Mouse (Mus musculus) forebrain, embryonic 12.5 days (tissue): Measurements from ENCODE around the gene Krt26. TPM values are rescaled to one million over a fixed set of nuclear protein-coding genes. Genes with fewer than 3 reads are reported as not detected.

Source experiments
- ATAC-seq: fragments of 200-750 bp; cut with Nextera tagmentation; 2 replicates; pipeline ENCODE4 v1.8.0; 2017; ENCODE audit warnings: moderate TSS enrichment; ENCODE audit not compliant: low FRiP score
- H3K27ac ChIP-seq: fragments of 300-500 bp; sonication (generic); 2 replicates; pipeline ENCODE4 v1.5.1; 2016; ENCODE audit warnings: mild to moderate bottlenecking
- H3K27me3 ChIP-seq: fragments of 300-500 bp; sonication (generic); 2 replicates; pipeline ENCODE4 v1.6.1; 2016; ENCODE audit warnings: mild to moderate bottlenecking
- H3K36me3 ChIP-seq: fragments of 300-500 bp; sonication (generic); replicated peaks from 2 replicates; pipeline ENCODE4 v1.6.1; 2016; ENCODE audit warnings: mild to moderate bottlenecking
- H3K4me1 ChIP-seq: fragments of 300-500 bp; sonication (generic); 2 replicates; pipeline ENCODE4 v1.6.1; 2016
- H3K4me2 ChIP-seq: fragments of 300-500 bp; sonication (generic); 2 replicates; pipeline ENCODE4 v1.6.1; 2016; ENCODE audit warnings: mild to moderate bottlenecking, moderate library complexity
- H3K4me3 ChIP-seq: fragments of 300-500 bp; sonication (generic); replicated peaks from 2 replicates; pipeline ENCODE4 v1.5.1; 2016; ENCODE audit warnings: mild to moderate bottlenecking
- H3K9ac ChIP-seq: fragments of 300-500 bp; sonication (generic); 2 replicates; pipeline ENCODE4 v1.6.1; 2016; ENCODE audit warnings: mild to moderate bottlenecking
- H3K9me3 ChIP-seq: fragments of 300-500 bp; sonication (generic); 2 replicates; pipeline ENCODE4 v1.6.1; 2016
- WGBS: fragments of 180-500 bp; shearing (Covaris S2); methylation state at CpG from one replicate; pipeline ENCODE4 v1.1.7; 2016; 5-methylcytosine and 5-hydroxymethylcytosine counted together
- polyA plus RNA-seq: library from polyadenylated mRNA; unstranded; fragments of >200 nt; fragmentation: Nextera tagmentation; extraction: Ambion mirVana; gene quantifications from 2 replicates; pipeline ENCODE4 v1.2.1, GENCODE M21; 2016

Gene Krt26
- not detected in 2 replicates for polyA plus RNA-seq

GRCm38 (mm10) chr11:99337866-99338265 lies at the start of gene Krt26:
Gene Krt26 (minus strand): TSS chr11:99337966.
- ATAC-seq: no peak
- H3K4me1 ChIP-seq: peaks cover 6% of the 10 kb centered on the region; the same call in 1 of the 2 replicates

DNA sequence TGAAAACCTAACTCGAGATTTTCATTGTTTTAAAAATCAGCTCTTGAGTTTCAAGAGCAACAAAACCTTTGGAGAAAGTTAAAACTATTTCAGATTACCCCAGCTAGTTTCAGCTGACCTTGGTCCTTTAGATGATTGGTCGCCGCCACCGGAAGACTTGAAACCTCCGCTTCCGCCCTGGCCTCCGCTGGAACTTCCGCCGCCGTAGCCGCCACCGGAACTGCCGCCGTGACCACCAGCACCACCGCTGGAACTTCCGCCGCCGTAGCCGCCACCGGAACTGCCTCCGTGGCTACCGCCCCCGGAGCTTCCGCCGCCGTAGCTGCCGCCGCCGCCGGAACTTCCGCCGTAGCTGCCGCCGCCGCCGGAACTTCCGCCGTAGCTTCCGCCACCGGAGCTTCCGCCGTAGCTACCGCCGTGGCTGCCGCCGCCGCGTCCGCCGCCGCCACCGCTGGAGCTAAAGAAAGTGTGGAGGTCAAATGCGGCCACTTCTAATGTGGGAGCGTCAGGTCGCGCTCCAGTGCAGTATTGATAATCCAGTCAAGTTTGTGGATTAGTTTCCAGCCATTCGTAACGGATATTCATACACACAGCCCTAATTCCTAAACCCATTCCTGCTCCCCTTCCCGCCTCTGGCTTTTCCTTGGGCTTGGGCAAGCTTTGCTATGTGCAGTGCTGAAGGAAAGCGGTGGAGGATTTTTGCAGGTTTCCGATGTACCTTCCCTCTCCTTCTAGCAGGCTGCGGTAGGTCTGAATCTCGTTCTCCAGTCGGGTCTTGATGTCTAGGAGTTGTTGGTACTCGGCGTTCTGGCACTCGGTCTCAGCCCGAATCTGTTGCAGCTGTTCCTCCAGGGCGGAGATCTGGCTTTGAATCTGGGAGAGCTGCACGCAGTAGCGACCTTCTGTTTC lies 48.3 kb upstream of the Krt26 start:
- peak; percentile 86 for ATAC-seq
- Histone ChIP-seq H3K27me3 (peaks cover 19% of the 10 kb centered on the region), H3K4me1 (peaks cover 10% of the 10 kb centered on the region), H3K36me3 (0 out of 2 replicates have a peak, but pooled peaks cover 4% of the 10 kb centered on the region), H3K9ac (peak overlapping the region; percentile 65), H3K27ac (peak overlapping the region; percentile 97), H3K4me3 (peak overlapping the region; percentile 64), H3K9me3 (no peaks in the 10 kb centered on the region), H3K4me2 (peak overlapping the region; percentile 71)
- 1% methylated on average over 71 of the region's 71 CpGs for WGBS

More at GRCm38 (mm10) chr11:99337866-99338265, at the start of gene Krt26:
- 93% methylated on average over 11 of the region's 11 CpGs for WGBS
- Histone ChIP-seq H3K4me2 (no peak within 1 kb of the TSS), H3K9ac (no peak within 1 kb of the TSS), H3K27ac (no peak within 1 kb of the TSS), H3K9me3 (no peaks in the 10 kb centered on the region), H3K36me3 (no peaks in the 10 kb centered on the region), H3K27me3 (no peaks in the 10 kb centered on the region), H3K4me3 (no peak within 1 kb of the TSS)

DNA sequence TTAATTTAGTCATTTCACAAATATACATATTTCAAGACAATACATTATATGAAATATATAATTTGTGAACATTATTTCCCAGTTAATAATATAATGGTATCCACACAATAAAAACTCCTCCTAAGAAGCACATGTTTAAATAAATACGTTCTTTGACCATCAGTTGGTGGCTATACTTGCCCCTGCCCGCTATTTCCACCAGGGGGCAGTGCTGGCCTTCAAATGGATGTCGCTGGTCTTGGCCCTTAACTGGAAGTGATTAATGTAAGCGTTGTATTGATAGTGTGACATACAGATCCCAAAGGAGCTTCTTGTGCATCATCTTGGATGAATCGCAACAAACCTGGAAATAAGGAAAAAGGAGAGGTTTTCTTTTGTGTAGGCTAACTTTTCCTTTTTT lies 41.8 kb upstream of the Krt26 start:
- Histone ChIP-seq H3K9ac (no peak overlapping the region), H3K27ac (no peak overlapping the region), H3K4me1 (no peaks in the 10 kb centered on the region), H3K4me3 (no peak overlapping the region), H3K36me3 (no peaks in the 10 kb centered on the region), H3K4me2 (no peak overlapping the region), H3K9me3 (no peaks in the 10 kb centered on the region), H3K27me3 (peaks cover 22% of the 10 kb centered on the region)
- 14% methylated on average over 5 of the region's 5 CpGs for WGBS
- no peak for ATAC-seq

DNA sequence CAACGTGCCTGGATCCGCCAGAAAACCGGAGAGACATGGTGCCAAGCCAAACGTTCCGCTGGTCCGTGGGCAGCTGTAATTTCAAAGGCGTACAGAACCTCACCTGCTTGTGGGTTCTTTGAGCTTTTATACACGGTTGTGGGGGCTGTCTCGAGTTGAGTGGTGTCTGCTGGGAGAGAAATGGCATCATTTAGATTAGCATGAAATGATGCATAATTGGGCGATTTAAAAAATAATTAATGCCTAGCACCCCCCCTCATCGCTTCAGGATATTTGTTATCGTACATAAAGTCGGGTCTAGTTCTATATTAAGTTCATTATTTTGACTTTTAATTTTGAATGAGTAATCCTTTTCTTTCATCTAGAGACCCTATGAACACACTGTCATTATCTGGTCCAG lies 37.0 kb upstream of the Krt26 start, which contains the start of gene Krt28:
Gene Krt28, minus strand, starts transcription at position 101 of the 400 bp plus-strand sequence.
- H3K4me3 ChIP-seq: no peak within 1 kb of the TSS
- no peak within 1 kb of the TSS for H3K4me2 ChIP-seq
- H3K27ac ChIP-seq: no peak within 1 kb of the TSS
- WGBS: 85% methylated on average over 13 of the region's 13 CpGs
- H3K27me3 ChIP-seq: 0 out of 2 replicates have a peak, but pooled peaks cover 3% of the 10 kb centered on the region
- no peak within 1 kb of the TSS for H3K9ac ChIP-seq
- no peak for ATAC-seq
- H3K4me1 ChIP-seq: 0 out of 2 replicates have a peak, but pooled peaks cover 3% of the 10 kb centered on the region
- no peaks in the 10 kb centered on the region for H3K36me3 ChIP-seq
- H3K9me3 ChIP-seq: no peaks in the 10 kb centered on the region

DNA sequence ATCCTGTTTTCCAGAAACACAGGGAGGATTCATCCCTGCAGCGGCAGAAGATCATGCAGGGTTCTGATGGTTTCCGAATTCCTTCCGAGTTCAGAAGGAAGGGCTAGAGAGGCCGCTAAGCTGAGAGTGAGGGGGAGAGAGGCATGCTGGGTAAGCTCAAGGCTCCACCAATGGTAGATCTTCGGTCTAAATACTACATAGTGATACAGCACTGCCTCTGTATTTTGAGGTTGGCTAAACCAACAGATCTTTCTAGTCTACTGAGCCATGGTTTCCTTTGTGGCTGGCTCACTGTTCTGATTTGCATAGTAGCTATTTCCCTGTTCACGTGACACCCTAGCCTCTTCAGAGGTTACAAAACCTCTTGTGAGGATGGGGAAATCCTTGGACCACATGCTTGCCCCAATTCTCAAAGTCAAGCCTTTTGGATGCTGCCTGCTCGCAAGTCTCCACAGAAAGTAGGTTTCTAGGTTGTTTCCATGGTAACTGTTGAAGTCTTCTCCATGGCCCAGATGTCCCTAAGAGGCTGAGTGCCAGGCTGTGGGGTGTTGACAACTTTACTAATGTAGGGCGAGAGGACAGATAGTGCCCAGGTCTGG lies 32.2 kb upstream of the Krt26 start:
- 0 out of 2 replicates have a peak, but pooled peaks cover 3% of the 10 kb centered on the region for H3K27me3 ChIP-seq
- H3K27ac ChIP-seq: no peak overlapping the region
- 0 out of 2 replicates have a peak, but pooled peaks cover 3% of the 10 kb centered on the region for H3K4me1 ChIP-seq
- no peak overlapping the region for H3K4me3 ChIP-seq
- 89% methylated on average over 8 of the region's 8 CpGs for WGBS
- H3K9me3 ChIP-seq: no peaks in the 10 kb centered on the region
- no peak overlapping the region for H3K4me2 ChIP-seq
- no peaks in the 10 kb centered on the region for H3K36me3 ChIP-seq
- H3K9ac ChIP-seq: no peak overlapping the region
- no peak for ATAC-seq

DNA sequence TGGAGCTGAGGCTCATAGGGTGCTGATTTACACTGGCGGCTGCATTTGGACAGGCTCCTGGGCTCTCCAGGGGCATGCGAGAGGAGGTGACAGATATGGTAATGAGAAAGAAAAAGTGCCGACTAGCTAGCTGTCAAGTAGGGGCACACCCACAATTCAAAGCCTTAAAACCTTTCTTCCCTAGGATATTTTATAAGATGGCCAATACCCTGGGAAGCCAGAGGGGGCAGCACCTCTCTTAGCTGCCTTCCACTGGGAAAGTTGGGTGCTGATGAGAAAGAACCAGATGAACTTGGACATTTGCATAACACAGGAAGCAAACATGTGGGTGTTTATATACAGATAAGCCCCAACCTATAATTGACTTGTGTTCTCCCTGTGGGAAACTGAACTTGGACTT lies 31.5 kb upstream of the Krt26 start:
- Histone ChIP-seq H3K9me3 (no peaks in the 10 kb centered on the region), H3K4me1 (0 out of 2 replicates have a peak, but pooled peaks cover 3% of the 10 kb centered on the region), H3K4me3 (no peak overlapping the region), H3K27me3 (0 out of 2 replicates have a peak, but pooled peaks cover 3% of the 10 kb centered on the region), H3K4me2 (no peak overlapping the region), H3K36me3 (no peaks in the 10 kb centered on the region), H3K9ac (no peak overlapping the region), H3K27ac (no peak overlapping the region)
- no peak for ATAC-seq
- WGBS: 25% methylated on average over 3 of the region's 3 CpGs

- no peak overlapping the region for H3K27ac ChIP-seq
- 47% methylated on average over 10 of the region's 10 CpGs for WGBS
- H3K36me3 ChIP-seq: no peaks in the 10 kb centered on the region
- no peak overlapping the region for H3K4me3 ChIP-seq
- H3K4me1 ChIP-seq: 0 out of 2 replicates have a peak, but pooled peaks cover 3% of the 10 kb centered on the region
- H3K9me3 ChIP-seq: no peaks in the 10 kb centered on the region
- ATAC-seq: no peak
- H3K9ac ChIP-seq: no peak overlapping the region
- H3K4me2 ChIP-seq: no peak overlapping the region
- 0 out of 2 replicates have a peak, but pooled peaks cover 3% of the 10 kb centered on the region for H3K27me3 ChIP-seq
Observed at GRCm38 (mm10) chr11:99366791-99367190, 29.0 kb upstream of the Krt26 start.

- WGBS: 28% methylated on average over 9 of the region's 9 CpGs
- 0 out of 2 replicates have a peak, but pooled peaks cover 3% of the 10 kb centered on the region for H3K27me3 ChIP-seq
Observed at GRCm38 (mm10) chr11:99364412-99364811, 26.6 kb upstream of the Krt26 start.

DNA sequence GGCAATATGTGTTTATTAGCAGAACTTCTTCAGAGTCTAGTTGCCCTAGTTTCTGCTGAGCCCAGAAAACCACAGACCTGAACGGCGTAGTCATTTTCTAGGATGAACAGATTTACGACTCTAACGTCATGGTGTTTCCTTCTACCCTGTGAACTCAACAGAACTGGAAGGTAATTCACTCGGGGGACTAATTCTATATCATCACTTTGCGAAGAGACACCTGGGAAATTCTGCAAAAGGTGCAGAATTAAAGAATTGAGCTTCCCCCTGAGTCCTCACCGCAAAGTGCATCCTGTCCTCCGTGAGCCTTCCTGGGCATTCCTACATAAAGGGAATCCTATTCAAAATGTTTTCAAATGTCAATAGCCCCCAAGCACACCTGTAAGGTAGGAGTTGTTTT lies 23.7 kb upstream of the Krt26 start:
- no peaks in the 10 kb centered on the region for H3K4me1 ChIP-seq
- no peak overlapping the region for H3K4me2 ChIP-seq
- no peaks in the 10 kb centered on the region for H3K36me3 ChIP-seq
- peaks cover 3% of the 10 kb centered on the region; the same call in 1 of the 2 replicates for H3K27me3 ChIP-seq
- no peaks in the 10 kb centered on the region for H3K9me3 ChIP-seq
- no peak for ATAC-seq
- H3K9ac ChIP-seq: no peak overlapping the region
- H3K27ac ChIP-seq: no peak overlapping the region
- no peak overlapping the region for H3K4me3 ChIP-seq
- WGBS: 91% methylated on average over 8 of the region's 8 CpGs

More at GRCm38 (mm10) chr11:99364412-99364811, 26.6 kb upstream of the Krt26 start:
- Histone ChIP-seq H3K9me3 (no peaks in the 10 kb centered on the region), H3K4me1 (no peaks in the 10 kb centered on the region), H3K27ac (no peak overlapping the region), H3K9ac (no peak overlapping the region), H3K4me2 (no peak overlapping the region), H3K4me3 (no peak overlapping the region), H3K36me3 (no peaks in the 10 kb centered on the region)
- ATAC-seq: no peak

DNA sequence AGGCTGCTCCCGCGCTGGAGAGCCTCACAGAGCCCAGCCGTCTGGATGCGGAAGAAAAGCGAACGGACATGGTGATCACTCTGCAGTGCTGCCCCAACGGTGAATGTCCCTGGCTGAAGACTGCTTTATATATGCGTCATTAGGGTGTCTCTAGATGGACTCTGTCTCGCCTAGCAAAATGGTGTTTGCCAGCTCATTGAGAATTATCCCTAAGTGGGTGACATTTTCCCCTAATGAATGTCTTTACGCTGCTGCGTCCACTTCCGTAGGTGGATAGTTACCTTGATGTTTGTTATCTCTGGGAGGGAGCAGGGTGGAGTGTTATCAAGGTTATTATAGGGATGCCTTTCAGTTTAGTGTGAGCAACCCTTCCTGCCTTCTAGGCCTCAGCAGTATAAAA lies 13.2 kb upstream of the Krt26 start, which contains the start of gene Krt27:
Gene Krt27, minus strand, starts transcription at position 101 of the 400 bp plus-strand sequence.
- no peaks in the 10 kb centered on the region for H3K4me1 ChIP-seq
- peaks cover 2% of the 10 kb centered on the region; the same call in 1 of the 2 replicates for H3K27me3 ChIP-seq
- 81% methylated on average over 12 of the region's 12 CpGs for WGBS
- no peak for ATAC-seq
- H3K4me3 ChIP-seq: no peak within 1 kb of the TSS
- H3K36me3 ChIP-seq: no peaks in the 10 kb centered on the region
- no peak within 1 kb of the TSS for H3K9ac ChIP-seq
- H3K27ac ChIP-seq: no peak within 1 kb of the TSS
- no peaks in the 10 kb centered on the region for H3K9me3 ChIP-seq
- no peak within 1 kb of the TSS for H3K4me2 ChIP-seq

GRCm38 (mm10) chr11:99339299-99339847 lies 1.6 kb upstream of the Krt26 start:
- Histone ChIP-seq H3K4me2 (no peak overlapping the region), H3K4me3 (no peak overlapping the region), H3K27ac (0 out of 2 replicates have a peak overlapping the region, but pooled peaks have one; percentile 36), H3K27me3 (no peaks in the 10 kb centered on the region), H3K36me3 (no peaks in the 10 kb centered on the region), H3K9me3 (no peaks in the 10 kb centered on the region), H3K9ac (no peak overlapping the region), H3K4me1 (peaks cover 6% of the 10 kb centered on the region; the same call in 1 of the 2 replicates)
- WGBS: 45% methylated on average over 11 of the region's 11 CpGs
- ATAC-seq: no peak

- Histone ChIP-seq H3K4me2 (no peak overlapping the region), H3K4me3 (no peak overlapping the region), H3K36me3 (no peaks in the 10 kb centered on the region), H3K27me3 (no peaks in the 10 kb centered on the region), H3K9me3 (no peaks in the 10 kb centered on the region), H3K27ac (no peak overlapping the region), H3K9ac (no peak overlapping the region), H3K4me1 (no peaks in the 10 kb centered on the region)
- ATAC-seq: no peak
- 78% methylated on average over 13 of the region's 13 CpGs for WGBS
Observed at GRCm38 (mm10) chr11:99333426-99333825, 4.3 kb downstream of the Krt26 start.
